ENCODE assay signal across 9 mouse cellular contexts in the genomic region with DNA sequence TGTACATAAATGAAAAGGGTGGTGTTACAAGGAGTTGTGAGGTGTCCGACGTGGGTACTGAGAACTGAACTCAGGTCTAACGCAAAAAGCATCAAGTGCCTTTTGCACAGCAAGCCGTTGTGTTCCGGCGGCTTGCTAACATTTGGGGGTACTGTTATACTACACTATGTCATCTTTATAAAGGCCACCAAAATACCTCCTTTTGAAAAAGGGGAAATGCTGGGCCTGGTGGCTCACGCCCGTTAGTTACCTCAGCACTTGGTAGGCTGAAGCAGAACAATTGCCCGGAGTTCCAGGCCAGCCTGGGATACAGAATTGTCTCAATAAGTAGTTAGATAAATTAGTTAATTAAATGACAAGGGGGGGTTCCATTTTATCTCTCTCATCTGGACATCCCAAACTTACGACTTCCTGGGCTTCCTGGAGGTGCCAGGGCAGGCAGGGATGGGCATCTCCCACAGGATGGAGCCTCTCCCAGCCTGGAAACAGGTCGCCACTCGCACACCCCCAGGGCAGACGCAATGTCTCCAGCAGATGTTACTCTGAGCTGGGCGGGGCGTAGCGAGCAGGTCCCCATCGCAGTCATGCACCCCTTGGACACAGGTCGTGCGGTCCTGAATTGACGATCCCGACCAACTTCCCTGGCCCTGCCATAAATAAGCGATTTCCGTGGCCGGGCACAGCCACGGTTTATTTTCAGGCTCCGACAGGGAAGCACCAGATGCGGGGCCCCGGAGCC. TPM values are rescaled to one million over a fixed set of nuclear protein-coding genes. Genes with fewer than 3 reads are reported as not detected.
DNase-seq lines count a peak whose midpoint lies in the region; ATAC-seq and TF ChIP-seq lines count a peak whose summit lies in the region.
"Had no signal": no experiment of that assay in that cellular context is flagged by ENCODE, and none has a peak within 500 bp of the region (broad histone marks: within the 10 kb centered on the region; RNA-seq: fewer than 3 reads in every experiment).

No protein-coding gene starts in this region.

- H3K4me2 ChIP-seq in lung, postnatal 0 days (replicated peaks; ENCODE audit: low read depth, low read length), result no peak overlapping the region
- peak overlapping the region; percentile 51; the same call in 1 of the 2 replicates for H3K4me2 ChIP-seq in embryonic facial prominence, embryonic 15.5 days (replicated peaks)

- TF ChIP-seq EP300 in lung, postnatal 0 days (IDR thresholded peaks at IDR 0.05), result no peak

- peak; percentile 3; the same call in 1 of the 2 replicates for ATAC-seq in cerebellum, adult (ENCODE audit: insufficient number of reproducible peaks, low FRiP score, low TSS enrichment)
- no peak; the same call in 1 of the 2 replicates for ATAC-seq in lung, postnatal 0 days
- ATAC-seq in embryonic facial prominence, embryonic 15.5 days (ENCODE audit: insufficient number of reproducible peaks, low FRiP score, low TSS enrichment, low read depth), result no peak
- no peak for ATAC-seq in granulocyte monocyte progenitor cell, adult 5-6 weeks (replicated peaks; ENCODE audit: poor library complexity, severe bottlenecking)

- peak overlapping the region; percentile 47; the same call in 1 of the 2 replicates for H3K27ac ChIP-seq in lung, postnatal 0 days (ENCODE audit: low read length)
- H3K27ac ChIP-seq in embryonic facial prominence, embryonic 15.5 days (replicated peaks), result peak overlapping the region; percentile 83
- H3K27ac ChIP-seq: midbrain, embryonic 10.5 days had no signal

- no peak overlapping the region for H3K4me3 ChIP-seq in lung, postnatal 0 days (ENCODE audit: low read depth, low read length)
- no peak overlapping the region for H3K4me3 ChIP-seq in embryonic facial prominence, embryonic 15.5 days (replicated peaks)

- H3K9me3 ChIP-seq in lung, postnatal 0 days (ENCODE audit: low read length), result no peaks in the 10 kb centered on the region
- no peaks in the 10 kb centered on the region for H3K9me3 ChIP-seq in embryonic facial prominence, embryonic 15.5 days (replicated peaks)
- H3K9me3 ChIP-seq: midbrain, embryonic 10.5 days had no signal

- no peak overlapping the region for H3K9ac ChIP-seq in lung, postnatal 0 days (replicated peaks; ENCODE audit: low read depth)
- H3K9ac ChIP-seq in embryonic facial prominence, embryonic 15.5 days, result no peak overlapping the region

- no peaks in the 10 kb centered on the region for H3K27me3 ChIP-seq in lung, postnatal 0 days (replicated peaks; ENCODE audit: insufficient read depth, low read length)
- H3K27me3 ChIP-seq in embryonic facial prominence, embryonic 15.5 days, result no peaks in the 10 kb centered on the region

- 91% methylated on average over 28 of the region's 28 CpGs for WGBS in lung, postnatal 0 days
- 79% methylated on average over 28 of the region's 28 CpGs for WGBS in embryonic facial prominence, embryonic 15.5 days

- no peak for TF ChIP-seq CTCF in lung, postnatal 0 days (IDR thresholded peaks at IDR 0.05)

- H3K36me3 ChIP-seq in lung, postnatal 0 days (ENCODE audit: insufficient read depth, low read length), result no peaks in the 10 kb centered on the region
- H3K36me3 ChIP-seq in embryonic facial prominence, embryonic 15.5 days, result no peaks in the 10 kb centered on the region
- H3K36me3 ChIP-seq: midbrain, embryonic 10.5 days had no signal

- H3K4me1 ChIP-seq in lung, postnatal 0 days (ENCODE audit: insufficient read depth, low read depth, low read length), result peaks cover 13% of the 10 kb centered on the region; the same call in 1 of the 2 replicates
- peaks cover 42% of the 10 kb centered on the region for H3K4me1 ChIP-seq in embryonic facial prominence, embryonic 15.5 days

- no peak for DNase-seq in cerebellum, adult 11 months
- DNase-seq in lung, postnatal 0 days (ENCODE audit: low spot score), result no peak
- no peak for DNase-seq in lung, postnatal 4 days
- peak; percentile 27 for DNase-seq in lung, postnatal 36 days
- DNase-seq in frontal cortex, postnatal 14 days (ENCODE audit: low spot score in 2 of 2), result no peak

RNA-seq across cellular contexts. Expression of gene Lgals7, which starts 3.3 kb away (rescaled TPM):
- 2.2 and 3.0 TPM in 2 replicates for polyA plus RNA-seq in lung, postnatal 0 days (2015; fragmentation: Nextera tagmentation; extraction: Ambion mirVana)
- polyA plus RNA-seq in embryonic facial prominence, embryonic 15.5 days (2015; fragmentation: Nextera tagmentation; extraction: Ambion mirVana), result 187 and 265 TPM in 2 replicates
- not detected in 2 replicates for total RNA-seq in granulocyte monocyte progenitor cell, adult 5-6 weeks (2014; fragmentation: Nextera tagmentation)
- not detected in 2 replicates for total RNA-seq in granulocyte monocyte progenitor cell, adult 5-6 weeks (2017)

RNA-seq across cellular contexts. Expression of gene Capn12, which starts 14.3 kb away (rescaled TPM):
- 0.27 and 0.33 TPM in 2 replicates for polyA plus RNA-seq in lung, postnatal 0 days (2015; fragmentation: Nextera tagmentation; extraction: Ambion mirVana)
- polyA plus RNA-seq in embryonic facial prominence, embryonic 15.5 days (2015; fragmentation: Nextera tagmentation; extraction: Ambion mirVana), result 1.1 and 1.4 TPM in 2 replicates
- total RNA-seq in granulocyte monocyte progenitor cell, adult 5-6 weeks (2014; fragmentation: Nextera tagmentation), result not detected in 2 replicates
- total RNA-seq in granulocyte monocyte progenitor cell, adult 5-6 weeks (2017), result 0.13 TPM in 1 of 2 replicates, not detected in the other

RNA-seq across cellular contexts. Expression of gene Lgals4, which starts 33.3 kb away (rescaled TPM):
- 14.9 and 15.6 TPM in 2 replicates for polyA plus RNA-seq in lung, postnatal 0 days (2015; fragmentation: Nextera tagmentation; extraction: Ambion mirVana)
- 15.4 and 18.0 TPM in 2 replicates for polyA plus RNA-seq in embryonic facial prominence, embryonic 15.5 days (2015; fragmentation: Nextera tagmentation; extraction: Ambion mirVana)
- 20.5 and 20.8 TPM in 2 replicates for total RNA-seq in granulocyte monocyte progenitor cell, adult 5-6 weeks (2014; fragmentation: Nextera tagmentation)
- 3.9 and 6.6 TPM in 2 replicates for total RNA-seq in granulocyte monocyte progenitor cell, adult 5-6 weeks (2017)

RNA-seq across cellular contexts. Expression of gene Ech1, which starts 41.9 kb away (rescaled TPM):
- polyA plus RNA-seq in lung, postnatal 0 days (2015; fragmentation: Nextera tagmentation; extraction: Ambion mirVana), result 287 and 308 TPM in 2 replicates
- polyA plus RNA-seq in embryonic facial prominence, embryonic 15.5 days (2015; fragmentation: Nextera tagmentation; extraction: Ambion mirVana), result 226 and 231 TPM in 2 replicates
- total RNA-seq in granulocyte monocyte progenitor cell, adult 5-6 weeks (2014; fragmentation: Nextera tagmentation), result 125 and 134 TPM in 2 replicates
- 76.3 and 99.3 TPM in 2 replicates for total RNA-seq in granulocyte monocyte progenitor cell, adult 5-6 weeks (2017)

RNA-seq across cellular contexts. Expression of gene Hnrnpl, which starts 58.6 kb away (rescaled TPM):
- 151 and 154 TPM in 2 replicates for polyA plus RNA-seq in lung, postnatal 0 days (2015; fragmentation: Nextera tagmentation; extraction: Ambion mirVana)
- 211 and 225 TPM in 2 replicates for polyA plus RNA-seq in embryonic facial prominence, embryonic 15.5 days (2015; fragmentation: Nextera tagmentation; extraction: Ambion mirVana)
- total RNA-seq in granulocyte monocyte progenitor cell, adult 5-6 weeks (2014; fragmentation: Nextera tagmentation), result 466 and 510 TPM in 2 replicates
- total RNA-seq in granulocyte monocyte progenitor cell, adult 5-6 weeks (2017), result 276 and 296 TPM in 2 replicates

Comparison
In these comparisons a context has a peak if more than half of its experiments do, and no peak if none do; other contexts are left out.
1. RNA of gene Lgals7, which starts 3.3 kb away (polyA plus RNA-seq): 187 to 265 TPM in embryonic facial prominence, embryonic 15.5 days; 2.2 to 3.0 TPM in lung, postnatal 0 days; every median in the first group is over 10 times any median in the second.